Mouse (Mus musculus) ES-E14 (cell line): Measurements from ENCODE around the gene Ebf1.

Experiments used
- CHD2 ChIP-seq: IDR thresholded peaks from 2 replicates; pipeline ENCODE4 v1.6.1; 2014; ENCODE audit warnings: mild to moderate bottlenecking, low read depth, low read length, inconsistent platforms
- HCFC1 ChIP-seq: IDR thresholded peaks from 2 replicates; pipeline ENCODE4 v1.6.1; 2012; ENCODE audit warnings: low read length, inconsistent platforms, borderline replicate concordance; ENCODE audit not compliant: insufficient read depth
- ZNF384 ChIP-seq: IDR thresholded peaks from 2 replicates; pipeline ENCODE4 v1.6.1; 2012; ENCODE audit warnings: low read depth, low read length, inconsistent platforms

- TF ChIP-seq HCFC1 (no peak), CHD2 (no peak), ZNF384 (no peak)
Measured at GRCm38 (mm10) chr11:44861108-44861507, 244.0 kb downstream of the Ebf1 start.
